Mouse (Mus musculus) adrenal gland, adult 8-10 months (tissue): Measurements from ENCODE around the gene Sult1d1. TPM values are rescaled to one million over a fixed set of nuclear protein-coding genes. Genes with fewer than 3 reads are reported as not detected.
"Not testable (repeated sequence)": the region's sequence is repeated elsewhere in the genome, so short reads cannot be mapped to it uniquely, and the experiment has no call there.

Source experiments
- DNase-seq: peaks from one replicate; pipeline ENCODE4 v3.0.0; 2022
- total RNA-seq, 4 experiments: library from RNA; stranded (reverse); gene quantifications; 2 replicates each; pipeline ENCODE4 v1.2.4; 2022

Sult1d1 gene
- total RNA-seq: under 1 TPM in 1 of 4 experiments, not detected in 3; 0.11 TPM

- DNase-seq: no peak
Observed at GRCm38 (mm10) chr5:87568845-87569244, at the start of gene Sult1d1. Gene Sult1d1, minus strand, starts transcription at chr5:87569027.

DNA sequence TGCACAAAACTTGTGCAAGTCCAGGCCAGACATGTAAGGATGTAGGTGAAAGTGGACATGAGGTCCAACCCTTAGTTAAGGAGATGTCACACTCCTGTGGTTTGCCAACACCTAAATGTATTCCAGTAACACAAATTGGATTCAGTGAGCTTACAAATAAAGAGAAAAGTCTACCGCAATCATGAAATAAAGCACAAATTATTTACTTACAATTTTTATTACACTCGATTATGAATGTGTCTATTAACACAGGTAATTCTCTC, 46.2 kb upstream of the Sult1d1 start:
- DNase-seq: no peak

DNA sequence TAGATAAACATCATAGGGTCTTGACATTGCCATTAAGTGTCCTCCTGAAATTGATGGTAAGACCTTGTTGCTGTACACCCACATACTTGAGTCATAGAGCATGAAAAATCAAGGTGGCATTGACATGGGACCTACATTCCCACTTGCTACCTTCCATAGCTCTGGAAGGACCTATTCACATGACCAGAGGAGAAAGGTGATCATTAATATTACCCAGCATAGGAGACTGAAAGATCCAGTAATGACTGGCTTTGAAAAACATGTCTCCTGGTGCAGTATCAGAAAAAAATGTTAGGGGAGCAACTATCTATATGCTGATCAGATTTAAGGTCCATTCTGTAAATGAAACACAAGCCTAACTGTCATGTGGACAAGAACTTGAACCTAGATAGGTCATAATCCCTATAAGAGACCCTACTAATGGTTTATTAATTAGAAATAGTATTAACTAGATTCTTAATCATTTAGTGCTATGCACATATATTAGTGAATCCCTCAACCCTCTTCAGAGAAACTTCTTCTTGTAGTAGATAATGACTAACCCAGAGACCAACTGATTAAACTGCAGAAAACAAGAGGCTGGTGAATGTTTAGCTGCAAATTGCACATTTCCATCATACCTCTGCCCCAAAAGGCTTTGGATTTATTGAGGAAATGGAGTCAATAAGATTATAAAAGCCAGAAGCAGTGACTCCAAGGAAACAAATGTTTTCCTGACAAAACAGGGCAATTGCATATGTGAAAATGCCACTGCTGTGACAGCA, 45.7 kb upstream of the Sult1d1 start:
- DNase-seq: no peak

DNA sequence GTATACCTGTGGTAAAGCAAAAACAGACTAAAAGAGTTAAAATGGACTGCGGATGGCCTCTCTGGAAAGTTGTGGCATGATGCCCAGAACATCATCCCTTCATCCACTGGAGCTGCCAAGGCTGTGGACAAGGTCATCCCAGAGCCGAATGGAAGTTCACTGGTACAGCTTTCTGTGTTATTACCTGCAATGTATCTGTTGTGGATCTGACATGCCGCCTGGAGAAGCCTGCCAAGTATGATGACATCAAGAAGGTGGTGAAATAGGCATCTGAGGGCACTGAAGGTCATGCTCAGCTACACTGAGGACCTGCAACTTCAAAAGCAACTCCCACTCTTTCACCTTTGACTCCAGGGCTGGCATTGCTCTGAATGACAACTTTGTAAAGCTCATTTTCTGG, 32.2 kb upstream of the Sult1d1 start:
- peak; percentile 87 for DNase-seq

DNA sequence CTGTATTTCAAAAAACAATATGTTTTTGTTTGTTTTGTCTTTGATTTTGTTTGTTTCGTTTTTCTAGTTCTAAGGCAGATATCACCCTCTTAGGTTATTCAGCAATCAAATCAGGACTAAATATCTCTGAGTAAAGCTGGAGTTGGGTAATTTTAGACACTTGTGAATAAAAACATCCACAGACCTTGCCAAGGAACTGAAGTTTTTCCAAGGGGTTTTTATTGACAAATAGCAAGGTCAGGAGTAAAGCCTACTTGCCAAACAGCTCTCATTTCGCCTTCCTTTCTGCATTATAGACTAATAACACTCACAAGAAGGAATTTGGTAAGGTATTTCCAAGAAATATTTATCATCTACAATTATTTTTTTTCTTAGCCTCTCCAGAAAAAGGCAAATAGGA, 29.1 kb upstream of the Sult1d1 start:
- no peak for DNase-seq

- DNase-seq: no peak
Observed at GRCm38 (mm10) chr5:87591494-87591893, 22.7 kb upstream of the Sult1d1 start, which contains the start of gene Sult1e1. Gene Sult1e1, minus strand, starts transcription at chr5:87591594.

DNA sequence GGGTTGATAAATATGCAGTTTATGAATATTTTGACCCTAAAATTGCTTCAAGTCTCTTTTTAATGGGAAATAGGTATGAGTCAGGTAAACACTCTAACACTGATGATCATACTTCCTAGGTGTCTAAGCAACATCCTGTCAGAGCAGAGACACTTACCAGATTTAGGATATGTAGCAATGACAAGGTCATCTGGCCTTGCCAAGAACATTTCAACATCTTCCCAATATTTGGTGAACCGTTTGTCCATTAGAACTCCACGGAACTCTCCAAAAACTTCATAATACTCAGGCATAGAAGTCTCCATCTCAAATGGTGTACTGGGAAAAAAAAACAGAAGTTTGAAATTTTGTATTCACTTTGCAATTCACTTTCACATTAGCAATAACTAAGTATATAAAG, 21.1 kb upstream of the Sult1d1 start:
- no peak for DNase-seq

- DNase-seq: no peak
Observed at GRCm38 (mm10) chr5:87580389-87580788, 11.6 kb upstream of the Sult1d1 start.

GRCm38 (mm10) chr5:87574174-87574573, 5.3 kb upstream of the Sult1d1 start:
- DNase-seq: no peak

- DNase-seq: no peak
Observed at GRCm38 (mm10) chr5:87573490-87573889, 4.7 kb upstream of the Sult1d1 start.

GRCm38 (mm10) chr5:87572781-87573180, 4.0 kb upstream of the Sult1d1 start:
- DNase-seq: no peak

DNA sequence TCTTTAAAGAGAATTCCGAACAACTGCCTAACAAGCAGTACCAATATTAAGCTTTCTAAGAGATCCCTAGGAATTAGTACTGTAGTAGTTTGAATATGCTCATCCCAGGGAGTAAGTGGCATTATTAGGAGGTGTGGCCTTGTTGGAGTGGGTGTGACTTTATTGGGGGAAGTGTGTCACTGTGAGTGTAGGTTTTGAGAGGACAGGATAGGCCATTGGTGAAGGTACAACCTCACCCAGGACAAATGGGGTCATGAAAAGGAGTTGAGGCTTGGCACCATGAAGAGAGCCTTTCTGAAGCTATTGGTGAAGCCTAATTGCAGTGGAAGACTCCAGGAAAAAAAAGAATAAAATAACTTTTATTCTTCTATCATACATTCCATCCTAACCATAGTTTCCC, 1.5 kb downstream of the Sult1d1 start:
- DNase-seq: no peak

DNA sequence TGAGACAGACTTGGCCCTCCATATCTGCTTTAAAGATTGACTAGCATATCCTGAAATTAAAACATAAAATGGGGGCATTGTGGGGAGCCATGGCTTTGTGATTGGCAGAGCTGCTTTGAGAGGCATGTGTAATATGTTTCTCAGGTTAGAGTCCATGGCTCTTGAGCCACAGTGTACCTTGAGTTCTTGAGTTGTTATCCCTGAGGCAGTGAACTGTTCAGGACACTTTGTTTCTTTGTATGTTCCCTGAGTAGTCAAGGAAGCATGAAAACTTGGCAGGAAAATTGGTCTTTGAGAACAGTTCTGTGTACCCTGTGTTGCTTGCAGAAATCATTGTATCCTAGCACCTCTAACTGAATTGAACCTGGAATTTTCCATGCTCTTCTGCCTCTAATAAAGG, 5.9 kb downstream of the Sult1d1 start:
- no peak for DNase-seq

GRCm38 (mm10) chr5:87562526-87562925, 6.3 kb downstream of the Sult1d1 start:
- no peak for DNase-seq

GRCm38 (mm10) chr5:87560145-87560544, 8.7 kb downstream of the Sult1d1 start:
- DNase-seq: no peak

- no peak for DNase-seq
Observed at GRCm38 (mm10) chr5:87550935-87551334, 17.9 kb downstream of the Sult1d1 start.

GRCm38 (mm10) chr5:87538111-87538510, 30.7 kb downstream of the Sult1d1 start, which contains the start of gene Sult1b1:
Gene Sult1b1, minus strand, starts transcription at chr5:87538195.
- no peak for DNase-seq

GRCm38 (mm10) chr5:87535994-87536644, 32.7 kb downstream of the Sult1d1 start:
- DNase-seq: no peak

GRCm38 (mm10) chr5:87532288-87532687, 36.5 kb downstream of the Sult1d1 start:
- DNase-seq: no peak

DNA sequence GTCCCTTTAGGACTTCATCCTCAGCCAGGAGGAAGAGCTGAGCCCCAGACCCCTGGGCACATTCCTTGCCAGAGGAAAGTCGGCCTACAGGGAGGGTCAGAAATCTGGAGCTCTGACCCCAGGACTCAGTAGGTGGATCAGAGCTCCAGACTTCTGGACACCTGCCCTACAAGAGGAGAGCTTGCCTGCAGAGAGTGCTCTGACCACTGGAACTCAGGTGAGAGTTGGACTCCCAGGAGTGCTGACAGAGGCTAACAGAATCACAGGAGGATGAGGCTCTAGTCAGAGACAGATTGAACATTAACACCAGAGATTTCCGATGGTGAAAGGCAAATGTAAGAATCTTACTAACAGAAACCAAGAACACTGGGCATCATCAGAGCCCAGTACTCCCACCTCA, 45.3 kb downstream of the Sult1d1 start:
- not testable (repeated sequence) for DNase-seq

DNA sequence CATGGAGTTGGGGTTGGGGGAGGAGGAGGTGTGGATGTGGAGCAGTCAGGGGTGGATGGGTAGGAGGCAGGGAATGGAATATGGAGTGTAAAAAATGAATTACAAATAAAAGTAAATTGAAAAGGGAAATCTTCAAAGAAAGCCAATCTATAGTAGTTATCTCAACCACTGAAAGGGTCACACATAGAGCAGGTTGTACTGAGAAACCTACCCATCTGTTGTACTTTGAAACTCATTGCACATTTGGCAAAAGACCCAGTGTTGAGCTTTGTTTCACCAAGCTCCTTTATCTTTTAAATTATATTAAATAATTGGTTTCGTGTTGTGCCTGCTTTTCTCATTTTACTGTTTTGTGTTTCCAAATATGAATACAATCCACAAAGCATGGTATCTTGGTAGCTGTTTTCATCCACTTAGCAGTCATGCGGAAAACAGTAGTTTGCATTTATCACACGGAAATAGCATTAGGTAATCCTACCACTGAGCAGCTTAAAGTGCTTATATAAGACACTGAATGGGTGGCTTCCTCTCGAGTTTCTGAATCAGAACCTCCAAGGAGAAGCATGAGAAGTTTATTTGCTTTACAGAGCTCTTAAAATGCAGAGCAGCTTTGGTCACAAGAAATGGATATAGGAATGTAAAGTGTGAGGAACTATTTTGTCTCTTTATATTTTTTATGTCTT, 62.9 kb downstream of the Sult1d1 start:
- DNase-seq: no peak
